Mouse (Mus musculus): ENCODE measurements at regions not wholly inside any gene's neighbourhood (a gene's known extent, or its start where the extent isn't known, plus 50 kb on each side); places are given as distances from the start of the nearest gene placed in this dataset.

DNA sequence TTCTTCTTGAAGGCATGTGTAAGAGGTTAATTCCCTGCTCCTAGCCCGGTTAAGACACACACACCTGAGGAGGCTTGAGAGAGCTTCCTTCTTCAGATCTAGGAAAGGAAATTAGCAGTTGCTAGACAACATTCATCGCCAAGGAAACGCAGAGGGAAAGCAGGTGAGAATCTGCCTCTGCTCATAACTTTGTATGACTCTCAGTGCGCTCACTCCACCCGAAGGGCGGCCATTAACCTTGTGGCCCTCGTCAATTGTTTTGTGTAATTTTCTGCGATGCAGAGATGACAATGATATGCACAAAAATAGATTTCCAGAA, 105.3 kb upstream of the Sgk1 start:
- no peaks in the 10 kb centered on the region for H3K9me3 ChIP-seq (ENCODE audit: control insufficient read depth, low read length)
- DNase-seq (ENCODE audit: low spot score) (no peak), ATAC-seq (ENCODE audit: low FRiP score) (no peak)
- H3K4me3 ChIP-seq (ENCODE audit: low read depth, low read length), result no peak overlapping the region
- H3K4me1 ChIP-seq (replicated peaks; ENCODE audit: control insufficient read depth, insufficient read depth, low read length), result peaks cover 4% of the 10 kb centered on the region; the same call in 1 of the 2 replicates
- no peak overlapping the region for H3K27ac ChIP-seq (ENCODE audit: low read depth, low read length)
- no peaks in the 10 kb centered on the region for H3K27me3 ChIP-seq (ENCODE audit: control insufficient read depth, insufficient read depth, low read length)
- WGBS, result 80% methylated on average over 8 of the region's 8 CpGs
- H3K36me3 ChIP-seq (ENCODE audit: control insufficient read depth, insufficient read depth, low read length), result no peaks in the 10 kb centered on the region
- H3K9ac ChIP-seq (ENCODE audit: low read depth, low read length), result no peak overlapping the region
- no peak overlapping the region for H3K4me2 ChIP-seq (replicated peaks; ENCODE audit: low read depth, low read length)

DNA sequence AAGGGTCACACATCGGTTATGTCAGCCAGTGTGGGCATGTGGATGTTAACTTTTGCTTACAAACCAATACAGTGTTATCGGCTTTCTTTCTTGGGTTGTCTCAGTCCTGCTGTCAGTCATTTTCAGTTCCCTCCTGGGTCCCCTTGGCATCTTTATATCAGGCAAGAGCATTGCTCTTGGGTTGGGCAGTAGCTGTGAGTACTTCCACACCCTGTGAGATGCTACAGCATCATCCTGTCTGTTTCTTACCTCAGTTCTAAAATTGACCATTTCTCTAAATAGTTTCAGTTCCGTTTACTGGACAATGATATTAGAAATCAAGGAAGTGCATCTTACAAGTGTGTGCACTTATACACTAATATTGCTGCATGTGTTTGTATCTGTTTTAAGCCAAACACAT, 104.9 kb upstream of the Sgk1 start:
- no peaks in the 10 kb centered on the region for H3K36me3 ChIP-seq (ENCODE audit: control insufficient read depth, insufficient read depth, low read length)
- ATAC-seq (ENCODE audit: low FRiP score), result no peak
- 88% methylated on average over 3 of the region's 3 CpGs for WGBS
- no peak overlapping the region for H3K9ac ChIP-seq (ENCODE audit: low read depth, low read length)
- no peak for DNase-seq (ENCODE audit: low spot score)
- H3K4me2 ChIP-seq (replicated peaks; ENCODE audit: low read depth, low read length), result no peak overlapping the region
- no peak overlapping the region for H3K27ac ChIP-seq (ENCODE audit: low read depth, low read length)
- no peak overlapping the region for H3K4me3 ChIP-seq (ENCODE audit: low read depth, low read length)
- H3K4me1 ChIP-seq (replicated peaks; ENCODE audit: control insufficient read depth, insufficient read depth, low read length), result peaks cover 4% of the 10 kb centered on the region; the same call in 1 of the 2 replicates
- H3K27me3 ChIP-seq (ENCODE audit: control insufficient read depth, insufficient read depth, low read length), result no peaks in the 10 kb centered on the region
- H3K9me3 ChIP-seq (ENCODE audit: control insufficient read depth, low read length), result no peaks in the 10 kb centered on the region

DNA sequence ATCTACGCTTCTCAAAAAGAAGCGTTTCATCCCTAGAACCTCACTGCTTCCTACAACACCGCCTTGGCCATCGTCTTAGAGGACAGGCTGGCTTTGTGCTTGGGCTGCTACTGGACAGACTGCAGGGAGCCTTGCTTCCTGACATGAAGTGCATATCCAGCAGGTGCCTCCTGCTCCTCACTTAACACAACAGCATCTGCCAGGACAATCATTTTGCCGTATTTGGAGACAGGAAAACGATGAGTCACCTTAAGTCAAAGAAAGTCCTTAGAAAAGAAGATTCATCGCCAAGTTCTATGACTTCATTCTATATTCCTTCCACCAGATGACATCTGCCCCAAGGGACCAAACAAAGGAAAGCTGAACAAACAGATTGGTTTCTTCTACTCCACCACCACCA, 98.5 kb upstream of the Sgk1 start:
- Histone ChIP-seq H3K4me1 (replicated peaks; ENCODE audit: control insufficient read depth, insufficient read depth, low read length) (no peaks in the 10 kb centered on the region), H3K36me3 (ENCODE audit: control insufficient read depth, insufficient read depth, low read length) (no peaks in the 10 kb centered on the region), H3K27ac (ENCODE audit: low read depth, low read length) (no peak overlapping the region), H3K9ac (ENCODE audit: low read depth, low read length) (no peak overlapping the region), H3K9me3 (ENCODE audit: control insufficient read depth, low read length) (no peaks in the 10 kb centered on the region), H3K4me3 (ENCODE audit: low read depth, low read length) (no peak overlapping the region), H3K4me2 (replicated peaks; ENCODE audit: low read depth, low read length) (no peak overlapping the region), H3K27me3 (ENCODE audit: control insufficient read depth, insufficient read depth, low read length) (no peaks in the 10 kb centered on the region)
- no peak for DNase-seq (ENCODE audit: low spot score)
- ATAC-seq (ENCODE audit: low FRiP score), result no peak
- WGBS, result 90% methylated on average over 7 of the region's 7 CpGs

DNA sequence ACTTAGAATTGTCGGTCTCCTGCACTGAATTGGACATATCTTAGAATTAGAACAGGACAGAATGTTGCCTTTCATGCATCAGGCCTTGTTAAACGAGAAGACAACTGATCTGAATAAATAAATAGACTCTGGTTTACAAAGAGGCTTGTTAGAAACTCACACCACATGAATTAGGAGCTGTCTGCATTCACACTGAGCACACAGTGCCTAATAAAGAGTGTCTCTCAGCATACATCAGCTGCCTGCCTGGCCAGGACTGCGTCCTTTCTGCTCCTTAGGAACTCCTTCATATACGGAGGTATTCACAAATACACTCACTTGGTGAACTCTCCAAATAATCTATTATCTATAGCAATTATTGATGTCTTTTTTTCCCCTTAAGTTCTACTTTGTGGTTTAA, 96.9 kb upstream of the Sgk1 start:
- Histone ChIP-seq H3K27ac (ENCODE audit: low read depth, low read length) (no peak overlapping the region), H3K4me3 (ENCODE audit: low read depth, low read length) (no peak overlapping the region), H3K36me3 (ENCODE audit: control insufficient read depth, insufficient read depth, low read length) (no peaks in the 10 kb centered on the region), H3K9ac (ENCODE audit: low read depth, low read length) (no peak overlapping the region), H3K4me2 (replicated peaks; ENCODE audit: low read depth, low read length) (no peak overlapping the region), H3K9me3 (ENCODE audit: control insufficient read depth, low read length) (no peaks in the 10 kb centered on the region), H3K27me3 (ENCODE audit: control insufficient read depth, insufficient read depth, low read length) (no peaks in the 10 kb centered on the region), H3K4me1 (replicated peaks; ENCODE audit: control insufficient read depth, insufficient read depth, low read length) (no peaks in the 10 kb centered on the region)
- DNase-seq (ENCODE audit: low spot score), result no peak
- WGBS, result 69% methylated on average over 4 of the region's 4 CpGs
- no peak for ATAC-seq (ENCODE audit: low FRiP score)

DNA sequence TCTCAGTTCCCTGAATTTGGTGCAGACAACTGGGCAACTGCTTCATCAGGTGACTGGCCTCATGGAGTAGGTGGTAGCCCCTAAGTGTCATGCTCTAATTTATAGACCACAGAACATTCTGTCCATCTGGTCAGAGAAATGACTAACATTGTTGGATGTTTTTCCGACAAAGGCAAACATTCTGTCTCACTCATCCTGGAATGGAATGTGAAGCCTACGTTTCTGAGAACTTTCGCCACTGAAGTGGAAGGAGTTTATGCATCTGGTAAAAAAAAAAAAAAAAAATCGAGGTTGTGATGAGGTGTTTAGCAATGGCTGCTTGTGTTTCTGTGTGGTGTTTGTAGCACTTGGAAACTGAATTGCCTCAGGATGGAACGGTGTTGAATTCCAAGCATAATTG, 96.2 kb upstream of the Sgk1 start:
- Histone ChIP-seq H3K9me3 (ENCODE audit: control insufficient read depth, low read length) (no peaks in the 10 kb centered on the region), H3K27me3 (ENCODE audit: control insufficient read depth, insufficient read depth, low read length) (no peaks in the 10 kb centered on the region), H3K4me2 (replicated peaks; ENCODE audit: low read depth, low read length) (no peak overlapping the region), H3K4me1 (replicated peaks; ENCODE audit: control insufficient read depth, insufficient read depth, low read length) (no peaks in the 10 kb centered on the region), H3K4me3 (ENCODE audit: low read depth, low read length) (no peak overlapping the region), H3K36me3 (ENCODE audit: control insufficient read depth, insufficient read depth, low read length) (no peaks in the 10 kb centered on the region), H3K9ac (ENCODE audit: low read depth, low read length) (no peak overlapping the region), H3K27ac (ENCODE audit: low read depth, low read length) (no peak overlapping the region)
- DNase-seq (ENCODE audit: low spot score), result no peak
- whole genome bisulfite sequencing, result 85% methylated on average over 5 of the region's 5 CpGs
- no peak for ATAC-seq (ENCODE audit: low FRiP score)

DNA sequence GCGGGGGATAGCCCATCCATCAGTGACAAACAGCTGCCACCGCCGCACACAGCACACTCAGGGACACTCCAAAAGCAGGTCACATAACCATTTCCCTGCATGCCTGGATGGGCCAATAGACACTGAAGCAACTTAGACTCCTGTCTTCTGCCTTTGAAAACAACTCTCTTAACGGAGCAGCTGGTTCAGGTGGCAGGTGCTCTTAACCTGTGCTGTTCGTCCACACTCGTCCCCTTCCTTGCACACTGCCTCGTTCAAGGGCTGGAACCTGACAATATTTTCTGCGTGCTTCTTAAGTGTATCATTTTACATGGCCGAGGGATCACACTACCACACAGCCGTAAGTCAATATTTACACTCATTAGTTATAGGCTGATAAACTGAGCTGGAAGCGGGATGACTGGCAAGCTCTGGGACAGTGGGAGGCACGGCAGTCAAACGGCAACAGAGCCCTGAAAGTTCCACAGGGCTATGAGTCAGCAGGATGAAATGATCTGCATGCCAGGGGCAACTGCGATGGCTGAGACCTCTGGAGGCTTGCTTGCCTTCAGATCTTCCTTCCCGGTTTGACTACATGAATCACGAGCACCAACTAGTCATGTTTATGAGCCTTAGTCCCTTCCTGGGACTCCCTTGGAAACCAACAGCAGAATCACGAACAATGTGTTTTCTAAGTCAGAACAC, 92.0 kb upstream of the Sgk1 start:
- Histone ChIP-seq H3K4me1 (replicated peaks; ENCODE audit: control insufficient read depth, insufficient read depth, low read length) (no peaks in the 10 kb centered on the region), H3K4me3 (ENCODE audit: low read depth, low read length) (no peak overlapping the region), H3K9ac (ENCODE audit: low read depth, low read length) (no peak overlapping the region), H3K9me3 (ENCODE audit: control insufficient read depth, low read length) (no peaks in the 10 kb centered on the region), H3K27me3 (ENCODE audit: control insufficient read depth, insufficient read depth, low read length) (no peaks in the 10 kb centered on the region), H3K27ac (ENCODE audit: low read depth, low read length) (no peak overlapping the region), H3K36me3 (ENCODE audit: control insufficient read depth, insufficient read depth, low read length) (no peaks in the 10 kb centered on the region), H3K4me2 (replicated peaks; ENCODE audit: low read depth, low read length) (no peak overlapping the region)
- 69% methylated on average over 17 of the region's 17 CpGs for WGBS
- ATAC-seq (ENCODE audit: low FRiP score) (no peak), DNase-seq (ENCODE audit: low spot score) (no peak)

DNA sequence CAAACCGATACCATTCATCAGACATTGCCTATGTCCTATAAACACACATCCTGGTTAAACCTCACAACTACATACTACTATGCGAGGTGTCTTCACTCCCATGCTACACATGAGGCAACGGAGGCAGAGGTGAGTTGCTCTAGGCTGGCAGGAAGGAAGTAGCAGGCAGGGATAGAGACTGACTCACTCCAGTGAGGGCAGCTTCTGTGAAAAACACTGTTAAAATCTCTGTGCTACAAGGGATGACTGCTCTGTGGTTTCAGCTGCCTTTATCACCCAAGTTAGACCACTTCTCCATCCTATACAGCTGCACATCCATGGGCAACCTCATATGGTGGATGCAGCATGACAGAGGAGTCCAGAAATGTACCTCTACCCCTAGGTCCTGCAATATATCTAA, 91.0 kb upstream of the Sgk1 start:
- Histone ChIP-seq H3K4me1 (replicated peaks; ENCODE audit: control insufficient read depth, insufficient read depth, low read length) (no peaks in the 10 kb centered on the region), H3K4me3 (ENCODE audit: low read depth, low read length) (no peak overlapping the region), H3K27ac (ENCODE audit: low read depth, low read length) (no peak overlapping the region), H3K4me2 (replicated peaks; ENCODE audit: low read depth, low read length) (no peak overlapping the region), H3K27me3 (ENCODE audit: control insufficient read depth, insufficient read depth, low read length) (no peaks in the 10 kb centered on the region), H3K9me3 (ENCODE audit: control insufficient read depth, low read length) (no peaks in the 10 kb centered on the region), H3K9ac (ENCODE audit: low read depth, low read length) (no peak overlapping the region), H3K36me3 (ENCODE audit: control insufficient read depth, insufficient read depth, low read length) (no peaks in the 10 kb centered on the region)
- ATAC-seq (ENCODE audit: low FRiP score) (no peak), DNase-seq (ENCODE audit: low spot score) (no peak)
- WGBS, result 85% methylated on average over 3 of the region's 3 CpGs

DNA sequence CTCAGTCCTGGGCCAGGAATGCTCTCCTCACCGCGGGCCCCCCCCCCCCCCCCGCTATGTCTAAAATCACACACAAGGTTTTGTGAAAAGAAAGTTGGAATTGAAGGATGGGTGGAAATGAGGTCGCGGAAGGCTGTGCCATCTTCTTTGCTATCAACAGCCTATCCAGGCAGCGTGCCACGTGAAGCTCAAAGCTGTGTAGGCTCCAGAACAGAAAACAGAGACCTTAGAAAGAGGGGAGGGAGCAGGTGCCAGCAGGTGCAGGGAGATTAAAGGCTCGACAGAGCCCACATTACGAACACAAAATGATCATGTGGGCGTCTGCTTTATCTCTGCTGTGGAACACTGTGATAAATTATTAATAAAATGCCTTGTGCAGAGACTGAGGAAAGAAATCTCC, 89.6 kb upstream of the Sgk1 start:
- Histone ChIP-seq H3K4me3 (ENCODE audit: low read depth, low read length) (no peak overlapping the region), H3K9me3 (ENCODE audit: control insufficient read depth, low read length) (no peaks in the 10 kb centered on the region), H3K4me2 (replicated peaks; ENCODE audit: low read depth, low read length) (no peak overlapping the region), H3K4me1 (replicated peaks; ENCODE audit: control insufficient read depth, insufficient read depth, low read length) (no peaks in the 10 kb centered on the region), H3K27me3 (ENCODE audit: control insufficient read depth, insufficient read depth, low read length) (no peaks in the 10 kb centered on the region), H3K27ac (ENCODE audit: low read depth, low read length) (no peak overlapping the region), H3K36me3 (ENCODE audit: control insufficient read depth, insufficient read depth, low read length) (no peaks in the 10 kb centered on the region), H3K9ac (ENCODE audit: low read depth, low read length) (no peak overlapping the region)
- DNase-seq (ENCODE audit: low spot score) (no peak), ATAC-seq (ENCODE audit: low FRiP score) (no peak)
- WGBS, result 50% methylated on average over 10 of the region's 10 CpGs

DNA sequence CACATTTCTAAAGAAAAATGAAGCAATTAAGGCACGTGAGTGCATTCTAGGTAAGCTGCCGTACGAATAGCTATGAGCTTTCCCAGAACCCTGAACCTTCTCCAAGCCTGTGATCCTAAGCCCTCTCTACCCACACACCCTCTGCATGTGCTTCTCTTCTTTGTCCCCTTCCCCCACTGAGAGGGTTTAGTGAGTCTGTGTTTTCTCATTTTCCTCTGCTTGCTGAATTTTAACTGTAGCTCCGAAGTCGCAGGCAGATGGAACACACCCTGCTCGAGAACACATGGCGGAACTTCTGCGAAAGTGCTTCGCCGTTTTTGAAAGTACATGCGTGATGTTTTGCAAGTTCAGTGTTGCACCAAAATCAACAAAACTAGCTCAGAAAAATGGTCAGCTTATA, 88.3 kb upstream of the Sgk1 start:
- H3K27me3 ChIP-seq (ENCODE audit: control insufficient read depth, insufficient read depth, low read length), result no peaks in the 10 kb centered on the region
- H3K4me1 ChIP-seq (replicated peaks; ENCODE audit: control insufficient read depth, insufficient read depth, low read length), result no peaks in the 10 kb centered on the region
- H3K9ac ChIP-seq (ENCODE audit: low read depth, low read length), result no peak overlapping the region
- ATAC-seq (ENCODE audit: low FRiP score) (no peak), DNase-seq (ENCODE audit: low spot score) (no peak)
- H3K4me3 ChIP-seq (ENCODE audit: low read depth, low read length), result no peak overlapping the region
- no peaks in the 10 kb centered on the region for H3K36me3 ChIP-seq (ENCODE audit: control insufficient read depth, insufficient read depth, low read length)
- no peaks in the 10 kb centered on the region for H3K9me3 ChIP-seq (ENCODE audit: control insufficient read depth, low read length)
- WGBS, result 90% methylated on average over 11 of the region's 11 CpGs
- no peak overlapping the region for H3K27ac ChIP-seq (ENCODE audit: low read depth, low read length)
- H3K4me2 ChIP-seq (replicated peaks; ENCODE audit: low read depth, low read length), result no peak overlapping the region
